Mouse (Mus musculus) neutrophil, adult 5-6 weeks (primary cell): ENCODE measurements around the gene Sec14l5. TPM values are rescaled to one million over a fixed set of nuclear protein-coding genes. Genes with fewer than 3 reads are reported as not detected.
A peak's percentile ranks its signal among the peaks of the same experiment; 100 is the strongest.

Source experiments
- ATAC-seq: fragments of 151-379, 151-347 bp; 2 replicates; pipeline ENCODE4 v1.8.0; 2017; ENCODE audit warnings: mild to moderate bottlenecking, moderate TSS enrichment; ENCODE audit not compliant: insufficient number of reproducible peaks, poor library complexity, low FRiP score, severe bottlenecking; ENCODE audit errors: extremely low read depth
- total RNA-seq: library from RNA; stranded (forward); fragments of 200-1000 nt; gene quantifications from 2 replicates; pipeline ENCODE4 v1.2.3, GENCODE M21; 2017

Sec14l5 gene
- total RNA-seq, 1 experiment from 2014 or later = 0.35 TPM

DNA sequence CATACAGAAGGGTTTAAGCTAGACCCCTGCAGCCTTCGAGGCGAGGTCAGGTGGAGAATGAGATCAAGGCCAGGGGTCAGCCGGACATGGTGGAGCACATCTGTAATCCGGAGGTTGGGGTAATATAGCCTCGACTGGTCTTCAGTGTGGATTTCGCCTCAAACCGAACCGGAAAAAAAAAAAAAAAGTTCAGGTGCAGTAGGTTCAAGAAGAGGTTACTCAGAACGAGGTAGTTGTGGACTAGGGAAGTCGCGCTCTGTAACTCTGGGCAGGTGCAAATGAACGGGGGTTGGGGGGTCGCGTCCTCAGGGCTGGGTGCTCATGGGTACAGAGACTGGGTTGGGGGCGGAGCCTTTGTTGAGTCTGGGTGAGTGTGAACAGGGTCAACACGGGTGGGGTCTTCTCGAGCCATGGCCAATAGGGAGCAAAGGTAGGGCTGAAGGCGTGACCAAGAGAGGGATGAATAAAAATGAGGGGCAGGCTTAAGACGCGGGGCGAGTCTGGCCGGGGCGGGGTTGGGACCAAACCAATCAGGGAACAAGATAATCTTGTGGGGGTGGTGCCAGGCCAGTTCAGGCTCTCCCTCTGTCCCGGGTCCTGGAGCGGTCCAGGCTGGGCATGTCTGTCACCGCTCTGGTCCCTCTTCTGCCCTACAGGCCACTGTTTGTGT, 407 bp upstream of the Sec14l5 start:
- no peak for ATAC-seq

DNA sequence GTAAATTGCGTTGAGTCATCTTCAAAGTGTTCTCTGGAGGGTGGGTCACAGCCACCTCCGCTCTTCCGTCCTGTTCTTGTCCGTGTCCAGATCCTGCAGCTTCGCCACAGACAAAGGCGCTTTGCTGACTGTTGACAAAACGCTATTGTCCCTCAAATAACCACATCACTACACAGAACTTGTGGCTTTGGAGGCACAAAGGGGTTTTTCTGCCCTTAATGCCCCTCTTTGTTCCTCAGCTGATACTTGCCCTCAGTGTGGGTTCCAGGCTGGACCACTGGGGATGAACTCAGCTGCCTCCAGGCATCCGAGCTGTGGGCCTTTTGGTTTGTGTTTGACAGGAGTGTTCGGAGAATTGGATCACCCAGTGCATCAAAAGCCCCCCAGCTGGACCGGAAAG, 3.6 kb downstream of the Sec14l5 start:
- ATAC-seq = no peak

DNA sequence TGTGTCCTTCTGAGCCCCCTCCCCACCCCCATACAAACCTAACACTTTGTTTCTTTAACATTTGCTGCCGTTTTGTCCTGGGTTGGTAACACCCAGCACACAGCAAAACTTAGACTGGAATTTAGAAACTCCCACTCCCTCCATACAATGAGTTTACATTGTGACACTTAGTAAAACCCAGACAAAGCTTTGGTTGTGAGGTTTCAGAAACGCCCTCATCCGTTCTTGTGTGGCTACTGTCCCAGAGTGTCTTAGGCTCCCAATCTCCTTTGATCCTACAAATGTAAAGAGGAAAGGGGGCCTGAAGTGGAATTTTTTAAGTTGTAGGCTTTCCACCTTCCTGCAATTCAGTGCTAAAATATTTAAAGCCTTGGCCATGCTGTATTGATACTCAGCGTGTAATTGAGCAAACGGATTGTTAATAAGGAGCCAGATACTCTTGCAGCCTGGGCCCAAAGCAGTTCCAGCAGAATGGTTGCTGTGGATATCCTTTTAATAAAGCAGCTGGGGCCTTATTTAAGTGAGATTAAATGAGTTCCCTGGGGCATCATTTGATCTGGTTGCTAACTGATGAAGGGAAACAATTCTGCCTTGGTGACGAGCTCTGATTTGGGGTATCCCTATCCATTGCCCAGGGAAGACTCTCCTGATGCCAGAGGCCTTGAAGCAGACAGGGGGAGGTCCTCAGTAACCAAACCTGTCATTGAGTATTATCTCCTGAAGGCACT, 6.6 kb downstream of the Sec14l5 start:
- ATAC-seq = no peak

DNA sequence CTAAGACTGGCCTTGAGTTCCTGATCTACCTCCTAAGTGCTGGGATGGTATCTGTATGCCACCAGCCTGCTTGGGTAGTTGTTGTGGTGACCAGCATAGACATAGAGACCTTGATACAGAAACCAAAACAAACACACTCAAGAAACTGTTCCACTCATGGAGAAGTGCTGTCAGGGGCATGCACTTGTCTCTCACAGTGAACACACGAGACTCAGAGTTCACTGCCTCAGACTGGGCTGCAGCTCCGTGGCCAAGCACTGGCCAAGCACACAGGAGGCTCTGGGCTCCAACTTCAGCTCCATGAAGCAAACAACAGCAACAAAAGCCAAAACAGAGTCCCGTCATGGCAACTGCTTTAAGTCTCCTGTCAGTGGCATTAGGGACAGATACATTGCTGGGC, 8.1 kb downstream of the Sec14l5 start:
- ATAC-seq = no peak

DNA sequence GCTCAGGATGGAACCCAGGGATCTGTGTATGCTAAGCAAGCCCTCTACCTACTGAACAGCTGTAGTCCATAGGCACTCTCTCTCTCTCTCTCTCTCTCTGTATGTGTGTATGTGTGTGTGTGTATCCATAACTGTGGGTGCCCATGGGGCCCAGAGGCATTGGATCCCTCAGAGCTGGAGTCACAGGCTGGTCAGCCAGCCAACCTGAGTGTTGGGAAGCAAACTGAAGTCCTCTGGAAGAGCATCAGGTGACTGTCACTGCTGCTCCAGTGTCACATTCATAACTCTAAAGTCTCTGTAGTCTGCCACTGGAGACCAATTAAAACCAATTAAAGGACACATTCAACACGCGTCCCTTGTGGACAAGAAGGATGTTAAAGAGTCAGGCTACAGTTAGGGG, 9.6 kb downstream of the Sec14l5 start:
- ATAC-seq = no peak

DNA sequence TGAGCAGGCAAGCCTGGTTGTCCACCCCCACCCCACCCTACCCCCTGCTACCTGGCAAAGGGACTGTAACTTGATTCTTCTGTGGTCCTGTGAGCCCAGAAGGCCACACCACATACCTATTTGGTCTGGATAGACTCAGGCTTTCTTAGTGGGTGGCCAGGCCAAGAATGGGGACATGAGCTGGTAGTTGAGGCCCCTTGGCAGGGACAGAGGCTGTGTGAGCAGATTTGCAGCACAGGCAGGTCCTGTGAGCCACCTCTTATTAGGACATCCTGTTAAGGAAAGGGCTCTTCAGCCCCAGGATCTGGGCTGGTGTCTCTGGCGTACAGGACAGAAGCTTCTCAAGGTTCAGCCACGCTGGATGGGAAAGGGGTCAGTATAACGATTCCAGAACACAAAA, 10.2 kb downstream of the Sec14l5 start:
- ATAC-seq = no peak

DNA sequence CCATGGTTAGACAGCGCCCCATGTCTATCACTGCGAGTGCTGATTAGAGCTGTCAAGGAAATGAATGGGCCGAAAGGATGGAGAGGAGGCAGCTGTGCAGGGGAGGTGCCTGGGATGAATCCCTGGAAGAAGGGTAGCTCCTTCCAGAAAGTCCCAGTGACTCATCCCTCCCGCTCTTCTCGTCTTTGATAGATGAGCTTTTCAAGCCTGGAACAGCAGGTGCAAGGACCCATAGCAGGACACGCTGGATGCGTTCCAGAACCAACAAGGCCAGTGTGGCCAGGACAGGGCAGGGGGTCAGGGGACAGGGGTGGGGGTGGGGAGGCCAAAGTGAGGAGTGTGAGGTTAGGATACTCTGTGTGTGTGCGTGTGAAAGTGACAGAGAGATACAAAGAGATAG, 12.3 kb downstream of the Sec14l5 start:
- ATAC-seq = no peak

DNA sequence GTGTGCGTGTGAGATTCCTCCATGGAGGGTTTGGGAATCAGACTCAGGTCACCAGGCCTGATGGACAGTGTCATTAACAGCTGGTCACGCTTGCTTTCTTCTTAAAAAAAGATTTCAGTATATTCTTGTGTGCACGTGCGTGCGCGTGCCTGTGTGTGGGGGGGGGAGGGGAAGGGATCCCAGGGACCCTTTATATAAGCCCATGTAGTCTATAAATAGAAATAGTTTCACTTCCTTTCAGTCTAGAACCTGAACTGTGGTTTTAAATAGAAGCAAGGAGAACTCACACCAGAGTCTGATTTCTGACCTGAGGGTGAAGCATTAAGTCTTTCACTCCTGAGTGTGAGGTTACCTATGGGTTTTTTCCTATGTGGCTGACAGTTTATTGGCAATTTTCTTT, 17.4 kb downstream of the Sec14l5 start:
- no peak for ATAC-seq

DNA sequence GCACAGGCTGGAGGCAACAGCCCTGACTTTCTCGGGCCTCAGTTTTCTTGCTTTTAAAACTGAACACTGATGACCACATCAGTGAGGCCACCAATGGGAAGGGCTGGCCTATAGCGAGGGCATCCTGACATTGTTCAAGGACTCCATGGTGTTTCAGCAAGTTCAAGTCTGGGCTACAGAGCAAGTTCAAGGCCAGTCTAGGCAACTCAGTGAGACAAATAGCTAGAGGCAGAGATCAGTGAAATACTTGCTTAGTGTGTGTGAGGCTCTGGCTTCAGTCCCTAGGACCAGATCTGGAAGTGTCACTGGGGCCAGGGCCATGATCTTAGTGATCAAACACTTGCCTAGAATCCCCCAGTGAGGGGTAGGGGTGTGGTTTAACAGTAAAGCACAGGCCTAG, 21.1 kb downstream of the Sec14l5 start:
- ATAC-seq = no peak

DNA sequence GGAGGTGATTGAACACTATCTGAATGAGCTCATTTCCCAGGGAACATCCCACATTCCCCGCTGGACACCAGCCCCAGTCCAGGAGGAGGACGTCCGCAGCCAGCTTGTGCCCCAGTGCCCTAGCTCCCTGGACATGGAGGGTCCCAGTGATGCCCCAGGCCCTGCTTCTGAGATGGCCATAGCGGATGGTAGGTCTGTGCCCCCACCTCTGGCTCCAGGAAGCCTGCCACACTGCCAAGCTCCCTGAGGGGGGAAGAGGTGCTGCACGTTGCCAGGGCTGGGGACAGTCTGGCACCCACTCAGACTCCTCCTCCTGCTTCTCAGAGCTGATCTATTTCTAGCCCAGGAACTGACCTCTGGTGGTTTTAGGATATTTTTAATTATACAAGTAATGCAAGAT, 21.9 kb downstream of the Sec14l5 start:
- ATAC-seq = no peak

DNA sequence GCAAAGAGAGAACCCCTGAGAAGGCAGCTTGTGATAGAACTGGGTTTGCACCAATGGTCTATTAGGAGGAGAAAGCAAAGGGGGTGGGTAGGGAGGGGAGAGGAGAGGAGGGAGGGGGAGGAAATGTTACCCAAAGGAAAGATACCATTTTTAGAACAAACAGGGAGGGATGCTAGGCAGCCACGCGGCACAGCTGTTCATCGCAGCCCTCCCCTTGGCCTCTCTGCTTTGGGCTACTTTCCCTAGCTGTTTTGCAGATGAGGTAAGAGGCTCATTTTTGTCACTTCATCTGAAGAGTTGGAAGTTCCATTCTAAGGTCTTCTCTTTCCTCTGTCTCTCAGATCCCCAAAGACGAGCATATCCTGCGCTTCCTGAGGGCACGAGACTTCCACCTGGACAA, 25.7 kb downstream of the Sec14l5 start:
- no peak for ATAC-seq

DNA sequence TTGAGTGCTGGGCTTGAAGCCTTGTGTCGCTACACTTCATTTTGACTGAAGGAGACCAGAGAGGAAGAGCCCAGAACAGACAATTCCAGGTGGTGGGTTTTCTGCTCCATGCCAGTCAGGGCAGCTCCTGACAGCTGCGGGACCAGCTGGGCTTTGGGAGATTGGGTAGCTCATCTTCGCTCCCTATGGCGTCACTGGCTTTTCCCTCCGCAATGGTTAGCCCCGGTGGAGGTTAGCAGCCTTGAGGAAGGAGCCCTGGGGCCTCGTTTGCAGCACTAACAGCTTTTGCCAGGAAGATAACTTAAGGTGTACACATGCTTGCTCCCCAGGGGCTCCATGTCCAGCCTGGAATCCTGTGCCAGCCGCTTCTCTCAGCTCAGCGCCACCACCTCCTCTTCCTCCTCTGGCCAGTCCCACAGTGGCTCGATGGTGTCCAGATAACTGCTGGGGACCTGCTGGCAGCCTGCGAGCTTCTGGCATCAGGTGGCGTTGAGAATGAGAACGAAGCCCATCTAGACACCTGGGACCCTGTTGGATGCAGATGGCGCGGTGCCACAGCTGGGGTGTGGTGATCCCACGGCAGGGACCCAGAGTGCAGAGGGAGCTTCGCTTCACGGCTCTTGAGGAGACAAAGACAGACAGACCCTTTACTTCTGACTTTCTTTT, 36.5 kb downstream of the Sec14l5 start:
- no peak for ATAC-seq

DNA sequence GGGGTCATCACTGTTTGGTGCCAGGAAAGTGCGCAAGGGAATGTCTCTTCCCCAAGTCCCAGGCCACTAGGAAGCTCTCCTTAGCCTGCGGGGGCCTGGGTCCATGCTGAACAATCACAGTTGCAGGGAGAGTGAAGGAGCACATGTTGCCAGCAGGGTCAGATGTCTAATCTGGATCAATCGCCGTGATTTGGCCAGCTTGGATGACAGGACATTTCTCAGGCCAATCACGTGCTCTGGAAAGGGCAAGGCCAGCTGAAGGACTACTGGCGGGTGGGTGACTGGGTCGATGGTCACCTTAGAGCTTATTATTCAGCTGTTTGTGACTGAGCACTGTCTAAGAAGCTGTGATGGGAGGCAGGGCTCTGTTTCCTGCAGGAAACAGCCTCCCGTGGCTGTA, 37.2 kb downstream of the Sec14l5 start:
- no peak for ATAC-seq

DNA sequence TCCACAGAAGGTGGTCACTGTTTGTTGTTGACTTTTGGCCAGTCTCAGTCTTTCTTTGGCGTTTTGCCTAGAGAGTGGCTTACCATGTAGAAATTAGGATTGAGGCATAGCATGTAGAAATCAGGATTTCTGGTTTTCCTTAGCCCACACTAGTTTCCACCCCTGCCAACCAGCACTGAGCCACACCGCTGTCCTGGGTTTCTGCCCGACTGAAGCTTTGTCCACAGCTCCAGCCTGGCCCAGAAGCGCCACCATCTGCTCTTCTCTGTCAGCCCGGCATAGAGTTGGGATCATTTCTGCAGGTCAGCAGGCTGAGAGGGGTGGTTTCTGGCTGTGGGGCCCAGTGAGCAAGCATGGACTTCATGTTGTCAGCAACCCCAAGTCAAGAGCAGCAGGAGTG, 38.0 kb downstream of the Sec14l5 start:
- ATAC-seq = no peak

DNA sequence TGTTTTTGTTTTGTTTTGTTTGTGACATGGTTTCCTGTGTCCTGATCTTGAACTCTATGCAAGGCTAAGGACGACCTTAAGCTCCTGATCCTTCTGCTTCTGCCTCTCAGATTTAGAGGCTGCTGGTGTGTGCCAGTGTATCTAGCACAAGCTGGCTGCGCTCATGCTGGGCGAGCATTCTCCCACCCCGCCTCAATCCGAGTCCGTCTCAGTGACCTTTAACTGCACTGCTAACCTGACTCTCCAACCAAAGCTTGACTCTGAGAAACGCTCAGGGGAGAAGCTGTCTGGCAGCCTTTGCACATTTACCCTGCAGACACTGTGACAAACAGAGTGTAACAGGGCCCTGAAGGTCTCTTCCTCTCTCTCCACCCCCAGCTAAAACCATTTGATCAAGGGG, 38.8 kb downstream of the Sec14l5 start:
- ATAC-seq = no peak

DNA sequence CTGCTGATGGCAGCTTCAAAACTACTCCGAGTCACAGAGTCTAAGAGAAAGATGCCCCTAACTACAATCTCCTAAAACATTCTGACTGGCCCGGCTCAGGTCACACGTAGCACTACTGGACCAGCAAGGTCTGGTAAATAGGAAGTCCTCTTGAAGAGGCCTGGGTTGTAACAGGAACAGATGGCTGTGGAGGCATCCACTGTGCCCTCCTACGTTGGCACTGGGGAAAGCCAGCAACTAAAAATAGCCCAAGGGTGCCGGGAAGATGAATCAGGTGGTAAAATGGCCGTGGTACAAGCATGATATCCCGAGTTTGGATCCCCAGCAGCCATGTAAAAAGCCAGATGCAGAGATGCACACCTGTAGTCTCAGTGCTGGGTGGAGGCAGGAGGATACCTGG, 39.3 kb downstream of the Sec14l5 start:
- no peak for ATAC-seq

DNA sequence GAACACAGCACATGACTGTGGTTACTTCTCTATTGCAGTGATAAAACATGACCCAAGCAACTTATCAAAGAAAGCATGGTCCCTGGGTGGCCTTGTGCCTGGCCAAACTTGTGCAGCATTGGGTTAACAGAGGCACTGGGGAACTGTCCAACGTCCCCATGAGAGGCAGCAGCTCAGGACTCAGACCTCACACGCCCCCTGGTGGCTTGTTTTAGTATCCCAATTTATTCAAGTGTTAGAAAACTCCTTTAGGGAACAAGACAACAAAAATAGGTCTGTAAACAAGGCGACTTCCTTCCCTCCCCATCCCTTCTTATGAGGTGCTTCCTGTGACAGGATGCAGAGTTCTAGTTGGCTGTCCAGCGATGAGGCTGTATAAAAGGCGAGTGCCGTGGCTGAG, 48.2 kb downstream of the Sec14l5 start:
- peak; percentile 21; the same call in 1 of the 2 replicates for ATAC-seq

DNA sequence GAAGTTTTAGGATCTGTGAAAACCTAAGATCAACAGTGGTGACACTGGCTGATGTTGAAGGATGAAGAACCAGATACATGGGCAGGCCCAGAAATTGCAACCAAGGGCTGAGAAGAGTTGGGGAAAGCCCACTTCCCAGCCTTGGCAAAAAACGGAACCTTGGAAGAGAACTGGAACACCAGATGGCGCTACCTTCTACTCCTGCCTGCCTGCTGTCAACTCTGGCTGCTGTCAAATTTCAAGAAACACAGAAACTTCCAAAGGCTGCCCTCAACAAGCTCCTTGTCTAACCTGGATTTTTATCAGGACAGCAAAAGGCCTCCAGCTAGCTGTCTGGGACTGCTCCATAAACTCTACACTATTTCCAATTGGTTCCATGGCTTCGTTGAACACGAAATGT, 55.8 kb downstream of the Sec14l5 start:
- ATAC-seq = no peak

DNA sequence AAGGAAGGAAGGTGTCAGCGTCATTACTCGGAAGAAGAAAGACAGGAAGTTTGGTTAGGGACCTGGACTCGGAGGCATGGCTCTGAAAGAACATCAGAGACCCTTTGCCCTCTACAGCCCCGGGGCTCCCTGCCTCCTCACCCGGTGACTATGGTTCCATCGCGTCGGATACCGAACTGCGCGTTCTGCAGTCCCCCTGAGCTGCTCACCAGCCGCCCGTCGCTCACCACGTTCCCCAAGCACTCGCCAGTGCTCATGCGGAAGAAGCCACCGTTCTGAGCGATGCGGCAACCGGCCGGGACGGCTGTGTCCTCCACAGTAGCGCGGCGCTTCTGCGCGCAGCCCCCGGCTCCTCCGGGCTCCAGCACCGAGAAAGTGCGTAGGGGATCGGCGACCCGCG, 56.3 kb downstream of the Sec14l5 start:
- no peak for ATAC-seq

DNA sequence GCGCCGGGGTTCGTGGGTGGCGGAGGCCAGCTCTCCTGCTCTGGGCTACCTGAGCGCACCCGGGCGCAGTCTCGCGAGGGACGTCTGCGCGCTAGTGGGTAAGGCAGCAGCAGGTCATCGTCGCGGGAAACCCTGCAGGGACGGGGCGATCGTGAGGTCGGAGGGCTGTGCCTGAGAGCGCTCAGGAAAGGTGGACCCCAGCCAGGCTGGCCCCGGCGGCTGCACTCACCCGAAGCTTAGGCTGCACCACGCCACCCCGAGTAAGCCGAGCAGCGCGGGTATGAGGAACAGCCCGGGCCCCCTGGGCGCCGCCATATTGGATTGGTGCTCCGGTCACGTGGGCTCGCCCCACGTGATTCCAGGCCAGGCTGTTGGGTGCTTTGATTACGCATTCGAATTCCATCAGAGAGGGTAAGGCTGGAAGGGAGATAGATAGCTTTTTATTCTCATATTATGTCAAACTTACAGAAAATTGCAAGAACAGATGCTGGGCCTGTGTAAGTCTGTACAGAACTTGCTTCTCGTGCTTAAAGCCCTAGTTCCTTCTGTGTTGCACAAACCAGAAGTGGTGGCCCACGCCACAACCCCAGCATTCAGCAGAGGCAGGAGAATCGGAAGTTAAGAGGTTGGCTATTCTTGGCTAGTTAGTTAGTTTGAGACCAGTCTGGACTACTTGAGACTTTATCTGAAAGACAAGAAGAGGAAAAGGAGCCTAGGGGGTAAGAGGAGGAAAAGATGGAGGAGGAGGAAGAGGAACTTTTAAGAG, 56.9 kb downstream of the Sec14l5 start, which contains the start of gene Nagpa:
Gene Nagpa (minus strand): TSS at position 345 of the 766 bp plus-strand sequence.
- peak; percentile 79 for ATAC-seq
